Mouse (Mus musculus) CH12.LX (cell line): ENCODE data around the gene Zfp287.
A peak's percentile ranks its signal among the peaks of the same experiment; 100 is the strongest.

Source experiments
- CTCF ChIP-seq, 2 experiments: IDR thresholded peaks in 1 of 2; conservative IDR thresholded peaks in 1 of 2; 2 replicates each; pipeline ENCODE4 v1.5.1; 2011 to 2012; ENCODE audit warnings: low read depth in 2 of 2, low read length in 2 of 2, improper control_type of control experiment in 1 of 2, inconsistent platforms in 1 of 2, mild to moderate bottlenecking in 1 of 2, moderate library complexity in 1 of 2
- EP300 ChIP-seq: IDR thresholded peaks from 2 replicates; pipeline ENCODE4 v1.6.1; 2011; ENCODE audit warnings: low read length, improper control_type of control experiment
- MEF2A ChIP-seq: IDR thresholded peaks from 2 replicates; pipeline ENCODE4 v1.6.1; 2014; ENCODE audit warnings: low read depth, mild to moderate bottlenecking, inconsistent platforms, low read length, improper control_type of control experiment, borderline replicate concordance

GRCm38 (mm10) chr11:62695126-62695525, 36.6 kb downstream of the Zfp287 start:
- TF ChIP-seq EP300, result no peak
- peak in 1 of 2 experiments; percentile 38; a peak in 2 of 4 replicates for TF ChIP-seq CTCF (conservative IDR thresholded peaks at IDR 0.05 in 1 of 2, IDR thresholded peaks at IDR 0.05 in 1 of 2; ENCODE audit: low read depth in 2 of 2, low read length in 2 of 2)
- TF ChIP-seq MEF2A, result no peak
